Mouse (Mus musculus) lung, postnatal 25 days (tissue): ENCODE data around the gene Pde8b.

ENCODE experiments used
- DNase-seq: peaks from one replicate; pipeline ENCODE4 v3.0.0; 2022; ENCODE audit warnings: low spot score

The Pde8b gene

GRCm38 (mm10) chr13:95249511-95250456, at the start of gene Pde8b:
Pde8b (minus strand) TSS chr13:95250336.
- no peak for DNase-seq

GRCm38 (mm10) chr13:95291983-95292382, 41.8 kb upstream of the Pde8b start:
- no peak for DNase-seq

DNA sequence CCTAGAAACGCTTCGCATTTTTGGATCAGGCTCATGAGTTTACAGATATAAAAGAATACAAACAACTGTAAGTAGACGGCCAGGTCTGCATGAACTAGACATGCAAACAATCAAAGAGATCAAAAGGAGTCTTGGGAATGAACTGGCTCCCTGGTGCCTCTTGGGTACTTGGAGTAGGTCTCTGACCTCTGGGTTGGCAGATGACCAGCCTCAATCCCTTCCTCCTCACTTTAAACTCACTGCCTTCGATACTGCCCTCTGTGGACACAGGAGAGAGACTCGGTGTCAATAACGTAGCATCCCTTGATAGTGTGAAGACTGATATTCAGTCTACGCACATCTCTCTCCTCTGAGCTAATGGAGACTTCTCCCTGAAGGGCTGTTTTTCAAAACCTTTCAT, 37.9 kb upstream of the Pde8b start:
- no peak for DNase-seq

DNA sequence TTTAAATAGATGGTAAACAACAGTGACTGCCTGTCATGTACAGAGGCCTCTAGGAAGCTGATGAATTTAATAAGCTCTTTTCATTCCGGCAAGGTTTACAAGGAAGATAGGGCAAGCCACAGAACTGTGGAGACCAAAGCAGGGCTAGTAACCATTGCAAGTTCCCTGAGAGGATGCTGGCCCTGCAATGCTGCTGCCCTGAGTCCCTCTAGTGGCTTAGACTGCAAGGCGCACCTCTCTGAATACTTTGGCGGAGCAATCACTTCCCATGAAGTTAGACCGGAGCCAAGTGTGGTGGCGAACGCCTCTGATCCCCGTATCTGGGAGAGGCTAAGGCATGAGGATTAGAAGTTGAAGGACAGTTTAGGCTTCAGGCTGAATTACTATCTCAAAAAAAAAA, 36.9 kb upstream of the Pde8b start:
- DNase-seq: peak; percentile 73

GRCm38 (mm10) chr13:95281740-95282673, 31.9 kb upstream of the Pde8b start:
- DNase-seq: no peak

DNA sequence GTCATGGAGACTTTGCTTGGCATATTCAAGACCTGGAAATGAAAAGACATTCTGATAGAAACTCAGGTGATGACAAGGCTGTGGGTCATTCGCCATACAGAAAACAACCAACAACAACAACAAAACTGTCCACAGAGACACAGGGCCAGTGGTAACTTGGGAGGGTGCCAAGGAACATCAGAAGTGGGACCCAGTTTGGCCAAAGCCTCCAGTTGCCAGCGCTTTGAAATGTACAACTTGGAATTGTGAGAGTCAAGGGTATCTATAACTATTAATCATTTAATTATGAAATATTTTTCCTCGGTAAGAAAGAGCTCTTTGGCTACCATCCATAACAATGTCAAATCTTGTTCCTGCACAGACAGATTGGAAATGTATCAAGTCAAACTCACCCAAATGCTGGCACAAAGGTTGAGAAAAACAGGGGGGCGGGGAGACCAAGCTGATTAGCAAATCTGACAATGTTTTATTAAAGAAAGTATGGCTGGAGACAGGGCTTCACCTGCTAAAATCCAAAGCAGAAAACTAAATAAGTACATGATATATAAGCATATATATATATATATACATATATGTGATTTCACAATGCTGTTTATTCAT, 28.4 kb upstream of the Pde8b start:
- DNase-seq: no peak

DNA sequence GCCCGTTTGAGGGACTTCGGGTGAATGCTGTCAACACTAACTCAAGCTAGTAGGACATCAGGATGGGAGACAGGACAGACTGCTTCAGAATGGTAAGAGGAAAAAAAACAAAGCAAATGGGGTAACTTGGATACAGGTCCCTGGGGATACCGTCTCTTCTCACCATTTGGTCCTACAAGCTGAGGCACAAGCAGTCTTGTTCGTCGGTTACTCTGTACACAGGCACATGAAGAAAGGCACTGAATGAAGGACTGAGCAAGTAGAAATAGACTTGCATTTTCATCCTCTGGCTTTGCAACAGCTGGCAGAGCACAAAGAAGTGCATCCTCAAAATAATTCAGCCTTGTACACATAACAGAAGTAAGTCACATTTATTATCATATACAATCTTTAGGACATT, 14.6 kb upstream of the Pde8b start:
- no peak for DNase-seq

DNA sequence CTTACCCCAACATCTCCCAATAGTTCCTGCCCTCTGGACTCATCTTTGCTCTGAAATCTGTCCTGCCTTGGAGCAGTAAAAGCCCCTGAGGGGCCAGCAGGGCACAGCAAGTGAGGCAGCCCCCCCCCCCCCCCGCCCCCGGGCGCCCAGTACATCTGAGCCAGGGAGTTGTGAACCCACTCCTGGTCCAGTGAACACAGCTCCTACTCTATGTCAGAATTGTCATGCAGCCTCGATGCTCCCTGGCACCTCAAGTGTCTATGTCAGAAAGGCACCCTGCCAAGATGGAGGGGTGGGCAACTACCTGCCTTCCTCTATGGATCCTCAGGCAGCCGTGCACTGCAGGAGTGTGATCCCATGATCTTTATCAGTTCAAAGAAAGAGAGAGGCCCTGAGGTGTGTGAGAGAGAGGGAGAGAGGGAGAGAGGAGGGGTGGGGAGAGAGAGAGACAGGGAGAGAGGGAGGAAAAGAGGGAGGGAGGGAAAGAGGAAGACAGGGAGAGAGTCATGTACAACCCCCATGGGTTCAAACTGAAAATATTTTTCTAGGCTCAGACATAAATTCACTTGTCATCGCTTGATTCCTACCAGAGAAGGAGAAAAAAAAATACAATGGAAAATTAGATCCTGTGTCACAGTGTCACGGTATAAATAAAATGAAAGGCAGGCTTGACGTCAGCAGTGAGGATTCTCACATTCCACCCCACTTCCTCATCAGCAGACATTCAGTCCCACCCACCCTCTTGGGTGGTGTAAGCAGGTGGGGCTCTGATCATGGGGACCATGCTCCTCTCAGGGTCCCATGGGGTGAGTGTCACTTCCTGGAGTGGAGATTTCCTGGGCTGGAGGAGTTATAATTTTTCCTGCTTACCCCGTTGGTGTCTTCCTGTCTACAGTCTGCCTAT, 11.0 kb upstream of the Pde8b start:
- no peak for DNase-seq

GRCm38 (mm10) chr13:95260391-95260790, 10.3 kb upstream of the Pde8b start:
- peak; percentile 18 for DNase-seq

DNA sequence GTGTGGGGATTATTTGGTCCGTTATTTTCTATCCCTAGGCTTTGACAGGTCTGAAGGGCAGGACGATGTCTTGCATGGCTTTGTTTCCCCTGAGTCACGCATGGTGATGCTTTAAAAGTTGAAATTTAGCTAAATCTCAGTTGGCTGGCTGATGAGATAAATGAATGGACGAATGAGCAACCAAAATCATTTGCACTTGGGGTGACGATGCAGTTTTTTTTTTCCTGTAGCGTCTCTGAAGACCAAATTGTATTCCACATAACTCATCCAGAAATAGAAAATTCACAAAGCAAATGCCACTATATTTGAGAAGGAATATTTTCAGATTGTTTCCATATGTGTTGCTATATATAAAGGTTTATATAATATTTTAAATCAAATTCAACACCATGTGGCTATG, 6.9 kb upstream of the Pde8b start:
- no peak for DNase-seq

DNA sequence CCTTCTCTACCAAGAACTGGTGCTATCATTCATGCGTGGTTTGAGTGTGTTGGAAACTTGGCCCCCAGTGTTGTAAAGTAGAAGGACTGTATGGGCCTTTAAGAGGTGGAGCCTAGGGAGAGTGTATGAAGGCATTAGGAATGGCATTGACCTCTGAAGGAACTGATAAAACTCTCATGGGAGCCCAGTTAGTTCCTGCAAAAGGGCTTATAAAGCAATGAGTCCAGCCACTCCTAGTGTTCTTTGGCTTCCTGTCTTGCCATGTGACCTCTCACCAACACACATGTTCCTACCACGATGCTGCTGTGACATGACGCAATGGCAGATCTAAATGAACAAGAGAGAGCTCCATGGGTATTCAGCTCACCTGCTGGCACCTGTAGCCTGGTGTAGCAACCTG, 4.9 kb upstream of the Pde8b start:
- no peak for DNase-seq

GRCm38 (mm10) chr13:95243026-95243425, 7.1 kb downstream of the Pde8b start:
- no peak for DNase-seq

DNA sequence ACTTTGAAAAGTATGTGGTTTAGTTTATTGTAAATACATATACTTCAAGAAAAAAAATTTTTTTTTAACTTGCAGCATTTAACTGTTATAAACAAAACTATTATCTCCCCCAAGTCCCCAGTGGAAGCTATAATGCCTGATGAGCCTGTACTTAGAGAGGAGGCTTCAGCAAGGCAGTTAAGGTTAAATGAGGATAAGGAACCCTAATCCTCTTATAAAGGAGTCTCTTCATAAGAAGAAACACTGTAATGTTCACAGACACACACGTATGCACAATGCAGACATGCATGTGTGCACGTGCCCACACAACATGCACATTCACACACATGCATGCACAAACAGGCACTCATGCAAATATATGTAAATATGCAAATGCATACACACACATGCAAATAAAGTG, 12.6 kb downstream of the Pde8b start:
- no peak for DNase-seq

DNA sequence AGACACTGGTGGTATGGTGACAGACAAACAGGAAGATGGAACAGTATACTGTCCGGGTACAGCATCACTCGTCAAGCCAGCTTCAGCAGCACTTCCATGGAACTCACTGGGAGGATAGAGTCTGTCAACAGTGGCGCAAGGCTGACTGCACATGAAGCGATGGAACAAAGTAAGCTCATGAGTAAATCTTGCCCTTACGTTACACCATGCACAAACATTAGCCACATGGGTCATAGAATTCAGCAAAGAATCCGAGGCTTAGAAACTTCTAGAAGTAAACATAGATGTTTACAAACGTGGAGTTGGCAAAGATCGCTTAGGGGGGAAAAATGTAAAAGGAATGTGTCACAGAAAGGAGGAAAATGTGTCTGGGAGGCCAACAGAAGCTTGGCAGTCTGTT, 14.9 kb downstream of the Pde8b start:
- DNase-seq: no peak

DNA sequence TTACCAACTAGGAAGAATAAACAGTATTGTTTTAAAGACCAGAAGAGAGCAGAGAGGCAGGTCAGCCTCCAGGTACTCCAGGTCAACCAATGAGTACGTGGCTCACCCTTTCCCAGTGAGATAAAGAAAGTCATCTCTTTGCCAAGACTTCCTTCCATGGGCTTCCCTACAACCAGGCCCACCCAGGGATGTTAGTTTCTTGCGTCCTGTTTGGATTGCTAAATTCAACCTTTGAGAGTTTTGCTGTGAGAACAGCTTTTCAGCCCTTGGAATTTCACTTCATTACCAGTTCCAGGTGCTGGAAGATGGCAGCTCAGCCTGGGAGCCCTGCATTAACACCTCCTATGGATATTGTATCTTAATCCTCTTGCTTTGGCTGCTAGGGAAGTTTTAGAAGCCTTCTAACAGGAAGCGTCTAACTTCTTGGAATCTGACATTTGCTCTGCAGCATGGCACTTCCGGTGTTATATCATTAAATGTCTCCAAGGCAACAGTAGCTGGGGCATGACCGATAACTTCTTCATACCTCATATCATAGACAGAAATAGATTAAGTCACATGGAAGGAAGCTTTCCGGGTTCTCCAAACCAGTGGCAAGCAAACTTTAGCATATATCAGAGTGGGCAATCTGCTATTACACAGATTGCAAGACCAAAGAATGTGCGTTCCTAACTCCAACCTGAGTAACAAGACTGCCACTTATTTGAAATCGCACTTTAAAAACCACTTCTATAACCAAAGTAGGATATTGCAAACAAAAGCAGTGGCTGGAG, 18.6 kb downstream of the Pde8b start:
- DNase-seq: peak; percentile 33

DNA sequence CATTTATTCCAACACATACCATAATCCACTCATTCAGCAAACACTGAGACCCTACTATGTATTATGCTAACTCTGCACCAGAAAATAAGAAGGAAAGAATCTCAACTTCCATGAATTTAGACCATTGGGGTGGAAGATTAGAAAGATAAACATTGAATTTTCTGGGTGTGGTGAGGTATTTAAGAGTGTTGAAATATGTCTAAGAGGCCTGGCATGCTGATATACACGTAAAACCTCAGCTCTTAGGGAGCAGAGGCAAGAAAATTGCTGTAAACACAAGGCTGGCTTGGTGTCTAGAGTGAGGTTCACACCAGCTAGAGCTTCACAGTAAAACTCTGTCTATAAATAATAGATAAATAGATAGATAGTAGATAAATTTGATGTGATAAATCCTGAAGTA, 19.8 kb downstream of the Pde8b start:
- DNase-seq: no peak

DNA sequence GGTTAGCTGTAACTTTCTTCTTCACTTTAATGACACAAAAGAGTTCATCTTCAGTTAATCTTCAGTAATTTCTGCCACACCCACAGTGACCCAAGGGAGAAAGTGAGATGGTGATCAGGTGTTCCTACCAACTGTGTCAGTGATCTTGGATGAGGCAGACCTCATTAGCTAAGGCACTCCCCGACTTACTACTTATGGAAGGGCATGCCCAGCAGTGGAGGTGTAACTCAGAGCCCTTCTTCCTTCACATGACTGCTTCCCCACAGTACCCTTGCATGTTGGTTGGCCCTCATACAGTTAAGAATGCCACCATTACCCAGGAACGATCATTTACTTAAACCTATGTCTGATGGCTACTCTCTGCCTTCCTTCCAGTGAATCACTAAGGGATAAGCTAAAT, 25.6 kb downstream of the Pde8b start:
- DNase-seq: no peak

DNA sequence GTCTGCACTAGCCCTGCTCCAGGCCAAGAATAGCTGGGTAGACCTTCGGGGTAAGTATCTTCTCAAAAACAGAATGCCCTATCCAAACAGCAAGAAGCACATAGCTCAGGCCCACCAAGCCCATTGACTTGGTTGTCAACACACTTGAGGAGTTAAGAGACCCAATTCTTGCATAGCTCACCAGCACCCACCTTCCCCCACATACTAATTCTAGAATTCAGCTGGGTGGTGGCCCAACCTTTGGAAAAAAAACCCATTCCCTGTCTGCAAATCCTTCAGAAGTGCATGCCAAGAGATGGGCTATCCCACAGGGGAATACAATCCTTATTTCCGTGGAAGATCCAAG, 26.7 kb downstream of the Pde8b start:
- DNase-seq: no peak

DNA sequence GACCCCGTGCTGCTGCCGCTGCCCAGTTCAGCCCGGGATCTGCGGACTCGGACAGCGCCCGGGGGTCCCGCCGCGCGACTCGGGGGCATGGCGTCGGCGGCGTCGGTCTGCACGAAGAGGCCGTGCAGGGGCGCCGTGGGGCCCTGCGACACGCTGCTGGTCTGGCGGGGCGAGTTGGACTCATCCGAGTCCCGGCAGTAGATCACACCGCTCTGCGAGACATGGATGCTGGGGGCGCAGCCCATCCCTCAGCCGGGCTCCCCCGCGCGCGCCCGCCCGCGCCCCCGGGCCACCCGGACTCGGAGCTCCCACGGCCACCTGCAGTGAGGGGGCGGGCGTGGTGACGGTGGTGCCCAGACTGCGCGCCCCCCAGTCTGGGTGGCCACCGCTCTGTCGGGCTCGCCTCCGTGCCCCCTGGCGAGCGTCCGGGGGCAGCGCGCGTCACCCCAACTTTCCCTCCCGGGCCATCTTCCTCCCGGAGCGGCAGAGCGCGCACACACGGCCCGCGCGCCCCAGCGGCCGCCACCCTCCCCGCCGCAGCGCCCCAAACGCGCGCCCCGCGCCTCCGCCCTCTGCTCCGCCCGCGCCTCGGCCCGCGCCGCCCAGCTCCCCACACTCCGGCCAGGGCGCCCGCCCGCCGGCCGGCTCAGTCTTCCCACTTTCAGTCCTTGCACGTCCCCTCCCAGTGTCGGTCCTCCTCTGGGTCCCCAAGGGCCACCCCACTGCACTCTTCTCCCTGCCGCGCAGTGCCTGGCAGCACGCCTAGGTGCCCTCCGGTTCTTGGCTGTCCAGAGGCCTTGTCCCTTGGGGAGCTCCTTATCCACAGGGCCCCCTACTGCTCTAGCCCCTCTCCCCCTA, 27.3 kb downstream of the Pde8b start:
- DNase-seq: peak; percentile 34
